Mouse (Mus musculus) heart, adult 2 months (tissue): Measurements from ENCODE around the gene Src.

Experiments used
- CTCF ChIP-seq: fragments of 200-600 bp; IDR thresholded peaks from 2 replicates; pipeline ENCODE4 v1.8.1; 2022; ENCODE audit warnings: antibody characterized with exemption, mild to moderate bottlenecking, moderate library complexity
- EP300 ChIP-seq: fragments of 200-500 bp; IDR thresholded peaks from 2 replicates; pipeline ENCODE4 v1.6.1; 2011; ENCODE audit warnings: low read depth, low read length, control low read depth; ENCODE audit not compliant: insufficient read depth
- POLR2A ChIP-seq: fragments of 200-500 bp; IDR thresholded peaks from 2 replicates; pipeline ENCODE4 v1.6.1; 2011; ENCODE audit warnings: mild to moderate bottlenecking, low read depth, low read length, control low read depth; ENCODE audit not compliant: insufficient read depth

DNA sequence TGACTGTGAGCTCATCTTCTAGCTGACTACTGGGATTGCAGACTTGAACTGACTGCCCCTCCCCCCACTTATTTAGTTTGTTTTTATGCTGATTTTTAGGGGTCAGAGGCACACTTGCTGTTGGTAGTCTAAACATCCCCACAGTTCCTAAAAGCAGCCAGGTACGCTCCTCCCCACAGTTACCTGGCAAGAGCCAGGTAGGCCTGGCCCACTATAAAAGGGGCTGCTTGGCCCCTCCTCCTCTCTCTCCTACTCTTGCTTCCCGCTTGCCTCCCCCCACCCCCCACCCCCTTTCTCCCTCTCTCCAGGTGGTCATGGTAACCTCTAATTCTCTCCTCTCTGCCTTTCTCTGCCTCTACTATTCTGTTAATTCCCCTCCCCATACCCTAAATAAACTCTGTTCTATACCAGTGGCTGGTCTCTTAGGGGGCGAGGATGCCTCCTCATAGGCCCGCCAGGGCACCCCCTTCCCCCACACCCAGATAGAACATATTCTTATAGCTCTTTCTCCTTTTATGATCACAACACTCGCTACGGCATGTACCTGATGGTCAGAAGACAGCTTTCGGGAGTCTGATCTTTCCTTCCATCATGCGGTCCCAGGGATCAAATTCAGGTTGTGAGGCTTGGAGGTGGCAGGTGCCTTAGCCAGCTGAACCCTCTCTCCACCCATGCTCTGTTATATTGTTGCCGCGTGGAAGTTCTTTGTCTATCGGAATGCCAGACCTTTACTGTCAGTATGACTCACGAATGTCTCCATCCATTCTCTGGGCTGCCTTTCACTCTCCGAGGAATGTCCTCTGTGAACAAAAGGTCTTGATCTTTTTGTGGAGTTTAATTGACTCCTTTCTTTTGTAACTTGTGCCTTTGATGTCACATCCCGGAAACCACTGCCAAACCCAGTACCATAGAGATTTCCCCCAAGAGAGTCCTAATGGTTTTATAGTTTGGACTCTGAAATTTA is 42.2 kb upstream of the Src start:
- no peak for TF ChIP-seq CTCF
- TF ChIP-seq POLR2A, result no peak
- no peak for TF ChIP-seq EP300
